Mouse (Mus musculus): Measurements from ENCODE around the gene Wnt2. TPM values are rescaled to one million over a fixed set of nuclear protein-coding genes. Genes with fewer than 3 reads are reported as not detected.

Wnt2 gene
- total and polyA plus RNA-seq, 3 experiments = 0.73 to 0.86 (median 0.86) TPM

- no peaks in the 10 kb centered on the region for H3K27me3 ChIP-seq (ENCODE audit: control insufficient read depth, insufficient read depth, low read length)
- no peak overlapping the region for H3K4me3 ChIP-seq
- H3K27ac ChIP-seq = no peak overlapping the region
- no peaks in the 10 kb centered on the region for H3K79me2 ChIP-seq (replicated peaks; ENCODE audit: control insufficient read depth, insufficient read depth, low read length)
- 71% methylated on average over 7 of the region's 7 CpGs for WGBS
- H3K4me1 ChIP-seq (ENCODE audit: control insufficient read depth, insufficient read depth, low read length) = no peaks in the 10 kb centered on the region
- no peak overlapping the region for H3K9ac ChIP-seq (ENCODE audit: low read depth, low read length)
- TF ChIP-seq EP300 (IDR thresholded peaks at IDR 0.05; ENCODE audit: insufficient read depth, low read depth, low read length) (no peak), CTCF (IDR thresholded peaks at IDR 0.05) (no peak), POLR2A (IDR thresholded peaks at IDR 0.05; ENCODE audit: insufficient read depth, low read depth, low read length) (no peak)
- intact Hi-C loops (cut with DNase I) = no loop called here
- no peak for DNase-seq
- H3K36me3 ChIP-seq (ENCODE audit: control insufficient read depth, insufficient read depth, low read length) = no peaks in the 10 kb centered on the region
Observed at GRCm38 (mm10) chr6:18013346-18013745, 17.0 kb downstream of the Wnt2 start.

GRCm38 (mm10) chr6:18007356-18007755 lies 23.0 kb downstream of the Wnt2 start:
- H3K4me1 ChIP-seq (ENCODE audit: control insufficient read depth, insufficient read depth, low read length) = no peaks in the 10 kb centered on the region
- H3K27me3 ChIP-seq (ENCODE audit: control insufficient read depth, insufficient read depth, low read length) = no peaks in the 10 kb centered on the region
- no peak overlapping the region for H3K27ac ChIP-seq
- no peak overlapping the region for H3K9ac ChIP-seq (ENCODE audit: low read depth, low read length)
- DNase-seq = no peak
- no peak for TF ChIP-seq EP300 (IDR thresholded peaks at IDR 0.05; ENCODE audit: insufficient read depth, low read depth, low read length)
- no peak for TF ChIP-seq CTCF (IDR thresholded peaks at IDR 0.05)
- TF ChIP-seq POLR2A (IDR thresholded peaks at IDR 0.05; ENCODE audit: insufficient read depth, low read depth, low read length) = no peak
- no peak overlapping the region for H3K4me3 ChIP-seq
- intact Hi-C loops (cut with DNase I) = no loop called here
- no peaks in the 10 kb centered on the region for H3K79me2 ChIP-seq (replicated peaks; ENCODE audit: control insufficient read depth, insufficient read depth, low read length)
- 52% methylated on average over 3 of the region's 3 CpGs for WGBS
- no peaks in the 10 kb centered on the region for H3K36me3 ChIP-seq (ENCODE audit: control insufficient read depth, insufficient read depth, low read length)

DNA sequence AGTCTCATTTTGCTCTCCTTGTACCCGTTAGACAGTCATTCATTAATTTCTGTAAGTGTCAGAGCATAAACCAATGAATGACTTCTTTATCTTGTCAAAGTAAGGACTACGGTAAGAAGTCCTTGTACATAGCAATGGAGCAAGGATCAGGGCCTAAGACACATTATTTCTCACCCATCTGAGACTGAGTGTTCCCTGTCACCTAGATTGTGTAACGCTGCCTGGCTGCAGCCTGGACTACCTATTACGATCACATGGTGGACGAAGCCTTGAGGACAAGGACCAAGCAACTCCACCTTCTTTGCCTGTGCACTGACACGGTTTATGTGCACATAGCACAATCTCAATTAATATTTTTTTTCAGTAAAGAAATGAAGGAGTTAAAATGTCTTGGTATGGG lies 28.3 kb downstream of the Wnt2 start:
- no peaks in the 10 kb centered on the region for H3K36me3 ChIP-seq (ENCODE audit: control insufficient read depth, insufficient read depth, low read length)
- H3K4me3 ChIP-seq = no peak overlapping the region
- H3K27ac ChIP-seq = no peak overlapping the region
- no peaks in the 10 kb centered on the region for H3K27me3 ChIP-seq (ENCODE audit: control insufficient read depth, insufficient read depth, low read length)
- intact Hi-C loops (cut with DNase I) = no loop called here
- H3K4me1 ChIP-seq (ENCODE audit: control insufficient read depth, insufficient read depth, low read length) = no peaks in the 10 kb centered on the region
- no peak for DNase-seq
- H3K9ac ChIP-seq (ENCODE audit: low read depth, low read length) = no peak overlapping the region
- TF ChIP-seq EP300 (IDR thresholded peaks at IDR 0.05; ENCODE audit: insufficient read depth, low read depth, low read length) (no peak), CTCF (IDR thresholded peaks at IDR 0.05) (no peak), POLR2A (IDR thresholded peaks at IDR 0.05; ENCODE audit: insufficient read depth, low read depth, low read length) (no peak)
- WGBS = 88% methylated on average over 6 of the region's 6 CpGs
- no peaks in the 10 kb centered on the region for H3K79me2 ChIP-seq (replicated peaks; ENCODE audit: control insufficient read depth, insufficient read depth, low read length)

DNA sequence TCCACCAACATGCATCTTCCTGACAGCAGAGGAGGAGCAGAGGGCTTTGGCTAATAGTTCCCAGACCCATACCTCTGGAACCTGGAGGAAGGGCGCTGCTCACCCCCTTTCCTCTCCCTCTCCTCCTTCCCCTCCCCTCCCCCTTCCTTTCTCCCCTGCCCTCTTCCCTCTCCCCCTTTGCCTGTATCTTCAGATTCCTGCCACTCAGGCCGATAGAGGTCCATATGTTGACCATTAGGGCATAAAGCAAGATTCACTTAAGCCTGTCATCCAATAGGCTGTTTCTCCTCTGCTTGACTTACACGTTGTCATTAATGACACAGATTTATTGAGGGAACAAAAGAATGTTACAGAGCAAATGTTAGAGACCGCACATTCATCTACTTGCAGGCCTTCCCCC lies 31.9 kb downstream of the Wnt2 start:
- no peak for TF ChIP-seq EP300 (IDR thresholded peaks at IDR 0.05; ENCODE audit: insufficient read depth, low read depth, low read length)
- no peak for TF ChIP-seq POLR2A (IDR thresholded peaks at IDR 0.05; ENCODE audit: insufficient read depth, low read depth, low read length)
- TF ChIP-seq CTCF (IDR thresholded peaks at IDR 0.05) = no peak
- no peak overlapping the region for H3K27ac ChIP-seq
- no peak for DNase-seq

DNA sequence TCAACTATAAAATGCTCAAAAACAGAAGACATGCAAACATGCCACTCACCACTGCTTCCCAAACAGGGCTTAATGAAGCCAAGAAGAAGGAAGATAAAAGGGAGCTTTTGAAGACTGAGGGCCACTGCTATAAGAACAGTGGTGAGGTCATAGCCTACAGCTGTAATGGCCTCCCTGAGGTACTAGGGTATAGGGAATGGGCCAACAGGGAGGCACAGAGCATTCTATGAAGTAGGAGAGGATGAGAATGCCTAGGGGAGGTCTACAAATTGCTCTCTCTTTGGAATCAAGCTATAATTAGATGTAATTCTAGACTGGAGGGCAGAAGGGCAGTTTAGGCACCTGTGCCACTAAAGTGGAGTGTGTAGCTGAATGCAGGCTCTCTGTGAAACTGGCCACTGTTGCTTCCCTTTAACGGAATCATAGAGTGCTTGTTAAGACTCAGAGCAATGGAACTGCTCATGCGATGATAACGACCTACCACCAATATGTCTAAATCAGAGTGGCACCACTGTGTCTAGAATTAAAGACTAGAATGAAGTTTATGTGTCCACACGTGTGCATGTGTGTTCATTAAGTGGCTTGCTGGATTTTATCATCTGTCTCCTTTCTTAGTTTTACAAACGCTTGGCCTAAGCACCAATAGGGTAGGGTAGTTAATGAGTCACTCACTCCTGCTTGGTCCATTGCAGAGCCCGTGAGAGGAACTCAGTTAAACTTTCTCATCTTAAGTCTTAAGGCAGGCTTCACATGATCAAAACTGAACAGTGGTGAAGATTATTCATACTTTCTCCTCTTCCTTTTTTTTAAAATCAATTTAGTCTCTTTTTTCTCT lies 35.2 kb downstream of the Wnt2 start:
- H3K9ac ChIP-seq (ENCODE audit: low read depth, low read length) = no peak overlapping the region
- no peaks in the 10 kb centered on the region for H3K36me3 ChIP-seq (ENCODE audit: control insufficient read depth, insufficient read depth, low read length)
- intact Hi-C loops (cut with DNase I) = no loop called here
- DNase-seq = no peak
- no peak overlapping the region for H3K27ac ChIP-seq
- H3K79me2 ChIP-seq (replicated peaks; ENCODE audit: control insufficient read depth, insufficient read depth, low read length) = no peaks in the 10 kb centered on the region
- 86% methylated on average over 6 of the region's 6 CpGs for WGBS
- H3K4me3 ChIP-seq = no peak overlapping the region
- no peaks in the 10 kb centered on the region for H3K4me1 ChIP-seq (ENCODE audit: control insufficient read depth, insufficient read depth, low read length)
- H3K27me3 ChIP-seq (ENCODE audit: control insufficient read depth, insufficient read depth, low read length) = no peaks in the 10 kb centered on the region
- TF ChIP-seq POLR2A (IDR thresholded peaks at IDR 0.05; ENCODE audit: insufficient read depth, low read depth, low read length) = no peak
- no peak for TF ChIP-seq EP300 (IDR thresholded peaks at IDR 0.05; ENCODE audit: insufficient read depth, low read depth, low read length)
- no peak for TF ChIP-seq CTCF (IDR thresholded peaks at IDR 0.05)

More for the DNA sequence above, 31.9 kb downstream of the Wnt2 start:
- WGBS = 70% methylated on average over 4 of the region's 4 CpGs
- Histone ChIP-seq H3K4me3 (no peak overlapping the region), H3K4me1 (ENCODE audit: control insufficient read depth, insufficient read depth, low read length) (no peaks in the 10 kb centered on the region), H3K9ac (ENCODE audit: low read depth, low read length) (no peak overlapping the region), H3K79me2 (replicated peaks; ENCODE audit: control insufficient read depth, insufficient read depth, low read length) (no peaks in the 10 kb centered on the region), H3K27me3 (ENCODE audit: control insufficient read depth, insufficient read depth, low read length) (no peaks in the 10 kb centered on the region), H3K36me3 (ENCODE audit: control insufficient read depth, insufficient read depth, low read length) (no peaks in the 10 kb centered on the region)
- intact Hi-C loops (cut with DNase I) = no loop called here

DNA sequence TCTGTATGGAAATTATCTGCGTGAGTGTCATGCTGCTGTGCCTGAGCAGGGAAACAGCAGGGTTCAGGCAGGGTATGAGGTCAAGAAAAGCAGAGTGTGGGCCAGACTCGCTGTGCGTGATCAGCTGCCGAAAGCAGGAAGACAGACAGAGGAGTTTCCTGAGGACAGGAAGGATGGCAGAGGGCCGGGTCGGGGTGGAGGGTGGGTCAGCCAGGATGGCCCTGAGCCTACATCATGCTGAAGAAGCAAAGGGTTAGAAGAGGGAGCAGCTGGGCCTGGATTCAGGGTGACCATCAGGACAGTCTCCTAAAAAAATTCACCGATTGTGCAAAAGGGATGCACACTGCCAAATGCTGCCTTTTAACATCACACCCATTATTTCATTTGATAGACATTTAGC lies 38.8 kb downstream of the Wnt2 start:
- no peak for TF ChIP-seq EP300 (IDR thresholded peaks at IDR 0.05; ENCODE audit: insufficient read depth, low read depth, low read length)
- no peak for TF ChIP-seq CTCF (IDR thresholded peaks at IDR 0.05)
- TF ChIP-seq POLR2A (IDR thresholded peaks at IDR 0.05; ENCODE audit: insufficient read depth, low read depth, low read length) = no peak
- Histone ChIP-seq H3K36me3 (ENCODE audit: control insufficient read depth, insufficient read depth, low read length) (no peaks in the 10 kb centered on the region), H3K4me1 (ENCODE audit: control insufficient read depth, insufficient read depth, low read length) (no peaks in the 10 kb centered on the region), H3K27me3 (ENCODE audit: control insufficient read depth, insufficient read depth, low read length) (no peaks in the 10 kb centered on the region), H3K79me2 (replicated peaks; ENCODE audit: control insufficient read depth, insufficient read depth, low read length) (no peaks in the 10 kb centered on the region), H3K27ac (no peak overlapping the region), H3K4me3 (no peak overlapping the region), H3K9ac (ENCODE audit: low read depth, low read length) (no peak overlapping the region)
- DNase-seq = peak in 1 of 2 experiments; percentile 10
- intact Hi-C loops (cut with DNase I) = no loop called here
- 33% methylated on average over 7 of the region's 7 CpGs for WGBS

Measured in heart, adult 2 months (tissue).